Mouse (Mus musculus) hindbrain, embryonic 14.5 days (tissue): ENCODE results near the gene Cygb. TPM values are rescaled to one million over a fixed set of nuclear protein-coding genes. Genes with fewer than 3 reads are reported as not detected.

Experiments
- ATAC-seq: fragments of 200-750 bp; cut with Nextera tagmentation; 2 replicates; pipeline ENCODE4 v1.8.0; 2017; ENCODE audit warnings: moderate number of reproducible peaks, mild to moderate bottlenecking, moderate TSS enrichment, moderate library complexity; ENCODE audit not compliant: low FRiP score
- DNase-seq: peaks from one replicate; pipeline ENCODE4 v3.0.0-alpha.2; 2015; ENCODE audit warnings: low spot score
- H3K27ac ChIP-seq: fragments of 300-500 bp; sonication (generic); 2 replicates; pipeline ENCODE4 v1.5.1; 2014; ENCODE audit warnings: mild to moderate bottlenecking, moderate library complexity
- H3K27me3 ChIP-seq: fragments of 300-500 bp; sonication (generic); 2 replicates; pipeline ENCODE4 v1.6.1; 2014; ENCODE audit warnings: mild to moderate bottlenecking, low read length, mixed read lengths; ENCODE audit not compliant: control insufficient read depth, insufficient read depth
- H3K36me3 ChIP-seq: fragments of 300-500 bp; sonication (generic); replicated peaks from 2 replicates; pipeline ENCODE4 v1.6.1; 2014; ENCODE audit not compliant: control insufficient read depth, insufficient read depth
- H3K4me1 ChIP-seq: fragments of 300-500 bp; sonication (generic); replicated peaks from 2 replicates; pipeline ENCODE4 v1.6.1; 2014; ENCODE audit warnings: antibody characterized with exemption, low read length, mixed read lengths; ENCODE audit not compliant: control insufficient read depth, insufficient read depth
- H3K4me2 ChIP-seq: fragments of 300-500 bp; sonication (generic); replicated peaks from 2 replicates; pipeline ENCODE4 v1.6.1; 2014; ENCODE audit warnings: mild to moderate bottlenecking, moderate library complexity
- H3K4me3 ChIP-seq: fragments of 300-500 bp; sonication (generic); replicated peaks from 2 replicates; pipeline ENCODE4 v1.5.1; 2014; ENCODE audit warnings: mild to moderate bottlenecking, low read length
- H3K9ac ChIP-seq: fragments of 300-500 bp; sonication (generic); 2 replicates; pipeline ENCODE4 v1.6.1; 2014
- H3K9me3 ChIP-seq: fragments of 300-500 bp; sonication (generic); 2 replicates; pipeline ENCODE4 v1.6.1; 2016; ENCODE audit warnings: low read length; ENCODE audit not compliant: control insufficient read depth
- WGBS: fragments of 180-500 bp; shearing (Covaris S2); extraction: QIAGEN DNeasy Blood & Tissue Kit; methylation state at CpG from one replicate; pipeline ENCODE4 v1.1.7; 2014; 5-methylcytosine and 5-hydroxymethylcytosine counted together
- polyA plus RNA-seq: library from polyadenylated mRNA; unstranded; fragments of >200 nt; fragmentation: Nextera tagmentation; extraction: Ambion mirVana; gene quantifications from 2 replicates; pipeline ENCODE4 v1.2.1, GENCODE M21; 2014

Cygb gene
- polyA plus RNA-seq, 1 experiment from 2014 or later = 26.5 TPM

DNA sequence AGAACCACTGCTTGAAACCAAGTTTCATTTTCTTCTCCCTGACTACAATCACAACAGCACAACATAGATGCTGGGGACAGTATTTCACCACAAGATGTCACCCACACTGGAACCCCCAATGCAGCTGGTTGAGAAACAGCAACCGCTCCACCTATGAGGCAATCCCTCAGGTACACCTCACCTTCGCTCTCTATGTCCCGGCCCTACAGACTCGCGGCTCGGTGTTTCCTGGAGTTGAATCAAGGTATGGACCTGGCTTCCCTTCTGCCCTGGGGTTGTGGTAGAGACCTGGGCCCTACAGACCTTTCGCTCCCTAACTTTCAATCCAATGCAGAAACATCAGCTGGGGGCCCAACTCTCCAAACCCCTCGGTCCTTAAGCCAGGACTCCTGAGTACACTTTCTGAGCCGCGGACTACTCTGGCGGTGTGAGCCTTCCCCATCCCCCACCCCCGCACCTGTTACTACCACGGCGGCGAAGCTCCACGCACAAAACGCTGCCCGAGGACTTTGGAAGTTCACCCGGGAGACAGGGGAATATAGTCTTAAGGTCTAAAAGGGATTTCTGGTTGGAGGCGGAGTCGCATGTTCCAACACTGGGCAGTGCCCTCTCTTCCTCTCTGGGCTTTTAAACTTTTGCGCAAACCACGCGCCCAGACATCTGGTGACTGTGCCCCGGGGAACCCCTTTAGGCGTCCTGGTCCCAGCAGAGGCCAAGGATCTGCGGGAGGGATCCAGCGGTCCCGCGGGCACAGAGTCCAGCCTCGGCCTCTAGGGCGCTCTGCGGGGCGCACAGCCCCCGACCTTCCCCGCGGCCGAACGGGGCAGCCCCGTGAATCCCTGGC lies 30.6 kb downstream of the Cygb start:
- H3K9ac ChIP-seq = peak overlapping the region; percentile 53; the same call in 1 of the 2 replicates
- no peak overlapping the region for H3K27ac ChIP-seq
- peaks cover 32% of the 10 kb centered on the region for H3K4me1 ChIP-seq
- H3K4me2 ChIP-seq = peak overlapping the region; percentile 71
- peak overlapping the region; percentile 43 for H3K4me3 ChIP-seq
- WGBS = 7% methylated on average over 40 of the region's 40 CpGs
- no peaks in the 10 kb centered on the region for H3K9me3 ChIP-seq
- no peak for DNase-seq
- no peak for ATAC-seq
- H3K27me3 ChIP-seq = peaks cover 25% of the 10 kb centered on the region
- no peaks in the 10 kb centered on the region for H3K36me3 ChIP-seq

DNA sequence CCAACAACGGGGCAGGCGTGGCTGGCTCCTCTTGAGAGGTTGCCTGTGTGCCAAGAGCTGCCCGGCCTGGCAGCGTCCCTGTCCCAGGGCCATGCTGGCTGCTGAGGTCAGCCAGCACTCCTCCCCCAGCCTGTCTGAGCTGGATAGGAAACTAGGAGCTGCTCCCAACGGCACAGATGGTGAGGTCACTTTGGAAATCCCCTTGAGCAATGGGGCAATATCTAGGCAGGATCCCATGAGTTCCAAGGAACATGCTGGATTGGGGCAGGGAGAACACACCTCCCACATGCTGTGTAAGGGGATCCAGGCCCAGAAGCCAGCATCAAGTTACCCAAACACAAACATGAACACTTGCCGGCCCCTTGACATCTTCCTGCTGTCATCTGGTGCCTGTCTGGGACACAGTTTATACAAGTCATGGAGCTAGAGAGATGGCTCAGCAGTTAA lies 32.8 kb downstream of the Cygb start:
- no peaks in the 10 kb centered on the region for H3K36me3 ChIP-seq
- no peak for DNase-seq
- no peak for ATAC-seq
- H3K4me2 ChIP-seq = no peak overlapping the region
- H3K27ac ChIP-seq = 0 out of 2 replicates have a peak overlapping the region, but pooled peaks have one; percentile 14
- no peaks in the 10 kb centered on the region for H3K9me3 ChIP-seq
- WGBS = 46% methylated on average over 6 of the region's 6 CpGs
- no peak overlapping the region for H3K9ac ChIP-seq
- H3K4me1 ChIP-seq = peaks cover 32% of the 10 kb centered on the region
- H3K4me3 ChIP-seq = no peak overlapping the region
- H3K27me3 ChIP-seq = peaks cover 25% of the 10 kb centered on the region

DNA sequence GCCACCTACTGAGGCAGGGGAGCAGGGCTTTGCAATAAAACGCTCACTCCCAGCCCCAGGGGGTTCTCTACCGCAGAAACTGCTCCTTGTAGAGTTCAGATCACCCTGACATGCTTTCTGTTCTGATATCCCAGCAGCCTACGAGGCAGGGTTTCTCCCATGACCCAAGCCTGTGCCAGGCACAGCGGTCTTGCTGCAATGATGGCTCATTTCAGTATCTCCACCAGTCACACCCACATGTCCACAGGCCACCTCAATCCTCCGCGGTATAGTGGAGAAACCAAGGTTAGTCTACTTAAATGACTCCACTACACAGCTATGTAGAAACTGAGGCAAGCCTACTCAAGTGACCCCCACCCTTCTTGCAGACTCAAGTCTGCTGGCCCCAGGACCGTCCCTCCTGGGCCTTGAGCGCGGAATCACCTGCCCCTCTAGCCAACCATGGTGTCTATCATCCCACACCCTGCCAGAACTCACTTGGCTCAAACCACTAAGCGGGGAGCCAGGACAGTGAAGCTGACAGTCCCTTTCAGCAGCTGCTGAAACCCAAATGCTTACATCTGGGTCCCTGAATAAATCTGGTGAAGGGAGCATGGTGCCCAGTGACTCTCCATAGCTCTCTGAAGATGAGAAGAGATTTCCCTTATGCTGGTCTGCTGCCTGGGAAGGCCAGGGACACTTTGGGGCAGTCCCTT lies 33.4 kb downstream of the Cygb start:
- ATAC-seq (no peak), DNase-seq (no peak)
- Histone ChIP-seq H3K4me3 (no peak overlapping the region), H3K9ac (no peak overlapping the region), H3K4me2 (no peak overlapping the region), H3K4me1 (peaks cover 32% of the 10 kb centered on the region), H3K36me3 (no peaks in the 10 kb centered on the region), H3K27me3 (peaks cover 25% of the 10 kb centered on the region), H3K9me3 (no peaks in the 10 kb centered on the region), H3K27ac (0 out of 2 replicates have a peak overlapping the region, but pooled peaks have one; percentile 14)
- WGBS = 77% methylated on average over 10 of the region's 10 CpGs

DNA sequence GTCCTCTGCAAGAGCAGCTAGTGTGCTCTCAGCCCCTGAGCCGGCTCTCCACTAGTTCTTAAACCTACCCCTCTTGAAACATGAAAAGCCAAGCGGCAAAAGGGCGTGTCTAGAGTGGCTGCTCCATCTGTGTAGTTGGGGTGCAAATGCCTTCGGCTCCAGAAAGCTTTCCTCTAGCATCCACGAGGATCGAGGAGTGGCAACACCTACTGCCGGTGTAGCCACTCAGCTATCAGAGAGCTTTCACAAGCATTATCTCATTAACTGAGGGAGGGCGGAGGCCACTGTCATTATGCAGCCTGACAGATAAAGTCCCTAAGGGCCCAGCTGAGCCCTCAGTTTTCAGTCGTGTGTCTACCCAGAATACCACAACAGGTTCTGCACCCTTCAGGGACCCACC lies 34.0 kb downstream of the Cygb start:
- DNase-seq (no peak), ATAC-seq (no peak)
- Histone ChIP-seq H3K4me3 (no peak overlapping the region), H3K36me3 (no peaks in the 10 kb centered on the region), H3K27ac (no peak overlapping the region), H3K9ac (no peak overlapping the region), H3K4me2 (no peak overlapping the region), H3K4me1 (peaks cover 32% of the 10 kb centered on the region), H3K27me3 (peaks cover 23% of the 10 kb centered on the region), H3K9me3 (no peaks in the 10 kb centered on the region)
- 45% methylated on average over 9 of the region's 9 CpGs for WGBS

DNA sequence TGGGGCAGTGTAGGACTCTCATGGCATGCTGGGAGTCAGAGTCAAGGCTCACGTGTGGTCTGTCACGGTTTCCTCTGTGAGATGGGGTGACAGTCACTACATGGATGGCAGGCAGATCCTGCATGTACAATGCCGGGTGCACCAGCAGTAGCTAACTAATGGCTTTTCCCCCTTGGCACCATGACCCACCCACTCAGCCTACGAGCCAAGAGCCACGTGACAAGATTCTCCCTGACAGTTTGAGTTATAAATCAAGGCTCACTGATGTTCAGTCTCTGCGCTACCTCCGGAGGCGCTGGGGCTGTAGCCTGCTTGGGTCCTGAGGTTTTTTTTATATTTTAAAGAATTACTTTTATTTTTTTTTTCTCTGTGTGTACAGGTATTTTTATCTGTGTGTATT lies 34.6 kb downstream of the Cygb start:
- 56% methylated on average over 8 of the region's 8 CpGs for WGBS
- Histone ChIP-seq H3K9me3 (no peaks in the 10 kb centered on the region), H3K4me3 (no peak overlapping the region), H3K4me1 (peaks cover 32% of the 10 kb centered on the region), H3K27me3 (peaks cover 18% of the 10 kb centered on the region), H3K36me3 (no peaks in the 10 kb centered on the region), H3K4me2 (no peak overlapping the region), H3K9ac (no peak overlapping the region), H3K27ac (no peak overlapping the region)
- DNase-seq (no peak), ATAC-seq (no peak)

DNA sequence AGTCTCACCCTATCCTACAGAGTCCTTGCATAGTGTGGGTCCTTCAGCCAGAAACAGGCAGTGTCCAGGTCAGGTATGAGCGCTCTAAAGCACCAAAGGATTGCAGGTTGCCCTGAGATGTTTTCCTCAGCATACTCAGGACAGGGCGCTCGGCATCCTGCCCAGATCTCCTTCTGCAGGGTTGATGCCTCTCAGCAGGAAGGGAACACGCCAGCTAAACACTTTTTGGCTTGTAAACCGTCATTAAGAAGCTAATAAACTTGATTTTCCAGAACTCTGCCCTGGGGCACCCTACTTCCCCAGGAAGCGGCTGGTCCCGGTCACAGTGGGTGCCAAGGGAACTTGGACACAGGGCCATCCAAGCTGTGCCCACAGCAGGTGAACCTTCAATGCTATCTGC lies 35.0 kb downstream of the Cygb start:
- H3K4me2 ChIP-seq = no peak overlapping the region
- DNase-seq (no peak), ATAC-seq (no peak)
- H3K4me1 ChIP-seq = peaks cover 29% of the 10 kb centered on the region
- H3K27ac ChIP-seq = no peak overlapping the region
- H3K9me3 ChIP-seq = no peaks in the 10 kb centered on the region
- H3K4me3 ChIP-seq = no peak overlapping the region
- peaks cover 14% of the 10 kb centered on the region for H3K27me3 ChIP-seq
- WGBS = 74% methylated on average over 7 of the region's 7 CpGs
- no peak overlapping the region for H3K9ac ChIP-seq
- H3K36me3 ChIP-seq = no peaks in the 10 kb centered on the region

DNA sequence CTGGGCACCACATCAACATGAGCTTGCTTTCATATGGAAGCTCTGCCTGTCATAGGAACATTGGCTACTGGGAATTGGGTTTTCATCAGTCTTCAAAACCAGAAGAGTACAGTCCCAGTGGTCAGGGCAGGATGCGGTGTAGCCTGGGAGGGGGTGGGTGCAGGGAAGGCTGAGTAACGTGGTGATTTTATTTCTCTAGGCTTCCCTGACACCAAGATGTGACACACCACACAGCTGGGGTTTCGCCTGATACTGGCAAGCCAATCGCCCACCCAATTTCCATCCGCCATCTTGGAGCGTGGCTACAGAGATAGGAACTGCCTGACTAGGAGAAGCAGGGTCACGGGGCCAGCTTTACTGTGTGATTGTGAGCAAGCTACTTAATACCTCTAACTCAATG lies 35.4 kb downstream of the Cygb start:
- no peak overlapping the region for H3K27ac ChIP-seq
- no peak overlapping the region for H3K4me2 ChIP-seq
- DNase-seq = no peak
- no peaks in the 10 kb centered on the region for H3K36me3 ChIP-seq
- H3K4me3 ChIP-seq = no peak overlapping the region
- H3K27me3 ChIP-seq = peaks cover 9% of the 10 kb centered on the region
- peaks cover 24% of the 10 kb centered on the region for H3K4me1 ChIP-seq
- ATAC-seq = no peak
- 92% methylated on average over 7 of the region's 7 CpGs for WGBS
- no peak overlapping the region for H3K9ac ChIP-seq
- H3K9me3 ChIP-seq = no peaks in the 10 kb centered on the region

DNA sequence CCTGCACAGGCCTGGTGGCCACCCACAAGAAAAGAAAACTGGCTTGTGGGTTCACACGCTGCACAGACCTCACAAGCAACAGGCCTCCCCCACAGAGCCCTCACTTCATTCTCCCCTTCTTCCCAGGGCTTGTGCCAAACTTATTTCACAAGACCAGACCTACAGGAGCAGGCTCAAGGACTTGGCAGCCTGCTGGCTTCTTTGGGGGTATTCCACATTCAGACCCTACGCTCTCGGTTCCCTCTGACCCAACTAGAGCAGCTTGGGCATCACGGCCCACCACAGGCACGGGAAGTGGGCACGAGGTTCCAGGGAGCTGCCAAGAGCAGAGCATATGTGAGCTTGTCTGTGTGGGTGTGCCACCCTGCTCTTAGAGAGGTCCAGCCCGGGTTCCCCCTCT lies 36.5 kb downstream of the Cygb start:
- no peak overlapping the region for H3K4me3 ChIP-seq
- 83% methylated on average over 7 of the region's 7 CpGs for WGBS
- no peak overlapping the region for H3K27ac ChIP-seq
- H3K36me3 ChIP-seq = no peaks in the 10 kb centered on the region
- H3K9me3 ChIP-seq = no peaks in the 10 kb centered on the region
- ATAC-seq = no peak
- peaks cover 22% of the 10 kb centered on the region for H3K4me1 ChIP-seq
- no peak overlapping the region for H3K4me2 ChIP-seq
- no peak overlapping the region for H3K9ac ChIP-seq
- 0 out of 2 replicates have a peak, but pooled peaks cover 3% of the 10 kb centered on the region for H3K27me3 ChIP-seq
- DNase-seq = no peak

DNA sequence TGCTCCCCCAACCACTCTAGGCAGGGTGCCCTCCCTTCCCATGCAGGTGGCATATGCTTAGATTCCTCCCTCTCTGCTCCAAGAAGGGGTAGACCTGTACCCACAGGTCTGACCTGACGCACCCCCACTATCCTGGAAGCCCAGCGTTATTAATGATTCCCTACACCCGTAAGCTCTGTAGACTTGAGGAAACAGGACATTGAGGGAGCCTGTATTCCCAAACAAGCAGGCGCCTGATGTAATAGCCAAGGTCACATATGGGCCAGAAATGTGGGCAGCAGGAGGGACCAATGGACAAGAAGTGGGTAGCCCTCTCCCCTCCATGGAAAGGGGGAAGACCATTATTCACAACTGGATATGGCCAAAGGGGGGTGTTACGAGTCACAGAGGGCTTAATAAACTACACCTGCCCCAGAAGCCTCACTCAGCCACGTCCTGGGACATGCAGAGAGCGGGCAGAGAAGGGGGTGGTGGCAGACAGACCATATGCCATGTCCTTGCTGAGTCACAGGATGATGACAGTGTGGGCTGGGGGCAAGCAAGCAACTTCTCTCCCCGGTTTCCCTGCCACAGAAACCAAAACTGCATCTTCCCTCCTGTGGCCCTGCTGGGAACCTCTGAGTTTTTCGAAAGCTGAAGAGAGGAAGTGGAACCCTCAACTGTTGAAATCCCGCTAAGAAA lies 37.5 kb downstream of the Cygb start:
- no peaks in the 10 kb centered on the region for H3K9me3 ChIP-seq
- ATAC-seq = no peak
- H3K27ac ChIP-seq = no peak overlapping the region
- no peaks in the 10 kb centered on the region for H3K27me3 ChIP-seq
- DNase-seq = no peak
- 80% methylated on average over 10 of the region's 10 CpGs for WGBS
- H3K4me3 ChIP-seq = no peak overlapping the region
- H3K4me2 ChIP-seq = no peak overlapping the region
- H3K9ac ChIP-seq = no peak overlapping the region
- H3K36me3 ChIP-seq = no peaks in the 10 kb centered on the region
- H3K4me1 ChIP-seq = peaks cover 21% of the 10 kb centered on the region
